Mouse (Mus musculus) embryonic fibroblast, embryonic 13.5 days (primary cell): ENCODE measurements around the gene Disp3.

Experiments
- CTCF ChIP-seq: IDR thresholded peaks from 2 replicates; pipeline ENCODE4 v1.5.1; 2011; ENCODE audit warnings: mild to moderate bottlenecking, control low read depth, low read length, moderate library complexity, borderline replicate concordance; ENCODE audit not compliant: insufficient read depth
- POLR2A ChIP-seq: IDR thresholded peaks from 2 replicates; pipeline ENCODE4 v1.6.1; 2011; ENCODE audit warnings: low read depth, mild to moderate bottlenecking, control low read depth, low read length, moderate library complexity

GRCm38 (mm10) chr4:148310845-148311244 is 23.1 kb upstream of the Disp3 start:
- TF ChIP-seq CTCF = no peak
- TF ChIP-seq POLR2A = no peak
